Mouse (Mus musculus) embryo, embryonic 11 days (tissue): ENCODE measurements around the gene Frmpd2.

Source experiments
- DNase-seq: peaks from one replicate; pipeline ENCODE4 v3.0.0-alpha.2; 2015

Frmpd2 gene

DNA sequence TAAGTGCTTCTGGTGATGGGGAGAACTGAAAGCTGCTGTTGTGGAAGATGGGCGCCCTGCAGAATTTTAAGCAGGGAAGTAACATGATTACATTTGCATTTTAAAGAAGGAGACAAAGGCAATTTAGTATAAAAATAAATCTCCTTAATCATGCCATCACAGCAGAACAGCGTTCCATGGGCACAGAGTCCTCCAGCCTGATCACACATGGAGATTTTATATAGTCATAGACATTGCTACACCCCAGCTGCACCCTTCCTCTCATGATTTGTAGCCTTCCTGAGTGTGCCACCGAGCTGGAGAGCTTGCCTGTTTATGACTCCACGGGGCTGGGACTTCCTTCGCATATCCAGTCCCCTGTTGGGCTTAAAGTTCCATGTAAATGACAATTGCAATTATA is 42.4 kb downstream of the Frmpd2 start:
- no peak for DNase-seq

DNA sequence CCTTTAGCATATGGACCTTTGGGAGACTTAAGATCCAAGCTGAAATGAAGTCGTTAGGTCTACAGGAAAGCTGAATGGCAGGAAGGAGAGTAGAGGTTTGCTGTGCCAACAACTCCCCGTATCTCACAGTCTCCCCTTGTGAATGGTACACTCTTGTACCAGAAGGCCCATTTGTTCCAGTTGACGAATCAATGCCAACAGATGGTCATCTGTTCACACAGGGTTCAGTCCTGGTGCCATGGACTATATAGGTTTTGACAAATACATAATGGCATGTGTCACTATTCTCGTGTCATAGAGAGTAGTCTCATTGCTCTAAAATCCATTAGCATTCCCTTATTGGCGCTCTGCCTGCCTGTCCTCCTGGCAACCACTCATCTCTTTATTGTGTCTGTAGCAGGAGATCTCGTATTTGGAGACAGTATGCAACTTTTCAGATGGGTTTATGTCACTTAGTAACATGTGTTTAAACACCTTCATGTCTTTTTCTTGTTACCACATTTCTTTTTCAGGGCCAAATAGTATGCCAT is 43.3 kb downstream of the Frmpd2 start:
- DNase-seq, result no peak

DNA sequence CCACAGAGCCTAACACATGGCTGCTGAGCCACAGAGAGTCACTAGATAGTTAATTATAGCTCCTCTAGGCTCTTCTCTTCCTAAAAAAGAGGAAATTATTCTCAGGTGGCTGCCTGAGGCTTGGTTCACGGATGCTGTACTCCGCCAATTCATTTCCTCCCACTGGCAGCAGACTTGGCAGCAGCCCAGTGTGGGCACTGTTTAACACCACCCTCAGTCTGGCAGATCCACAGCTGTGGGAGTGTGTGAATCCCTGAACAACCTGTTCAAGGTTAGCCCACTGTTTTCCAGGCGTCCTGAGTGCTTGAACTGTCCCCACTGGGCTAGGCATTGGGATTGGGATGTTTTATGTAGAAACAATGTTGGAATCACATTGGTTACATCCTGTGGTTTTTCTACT is 50.0 kb downstream of the Frmpd2 start:
- DNase-seq, result no peak

DNA sequence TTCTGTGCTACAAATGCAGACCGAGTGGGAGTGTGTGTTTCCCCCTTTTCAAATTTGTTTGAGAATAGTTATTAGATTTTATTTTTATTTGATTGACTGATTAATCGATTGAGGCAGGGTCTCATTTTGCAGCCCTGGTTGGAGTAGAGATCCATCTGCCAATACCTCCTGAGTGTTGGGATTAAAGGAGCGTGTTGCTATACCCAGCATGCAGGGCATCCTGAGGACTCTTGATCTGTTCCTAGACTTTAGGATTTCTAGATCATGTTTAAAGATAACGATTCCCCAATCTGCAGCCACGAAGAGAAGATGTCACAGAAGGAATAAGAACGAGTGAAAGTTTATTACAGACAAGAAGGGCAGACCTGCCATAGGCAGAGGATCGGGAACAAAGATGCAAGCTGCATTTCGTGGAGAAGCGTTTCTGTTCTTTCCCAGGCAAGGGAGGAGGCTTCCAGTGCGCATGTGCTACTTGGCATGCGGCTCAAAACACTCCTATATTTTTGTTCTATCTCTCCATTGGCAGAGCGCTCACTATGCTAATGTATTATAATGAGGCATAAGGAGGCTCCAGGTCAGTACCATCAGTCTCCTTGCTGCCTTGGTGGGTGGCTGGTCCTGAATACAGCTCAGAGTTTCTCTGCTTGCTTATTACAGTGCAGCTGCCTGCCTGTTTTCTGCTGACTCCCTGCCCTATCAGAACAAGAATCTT is 53.9 kb downstream of the Frmpd2 start:
- peak; percentile 20 for DNase-seq

DNA sequence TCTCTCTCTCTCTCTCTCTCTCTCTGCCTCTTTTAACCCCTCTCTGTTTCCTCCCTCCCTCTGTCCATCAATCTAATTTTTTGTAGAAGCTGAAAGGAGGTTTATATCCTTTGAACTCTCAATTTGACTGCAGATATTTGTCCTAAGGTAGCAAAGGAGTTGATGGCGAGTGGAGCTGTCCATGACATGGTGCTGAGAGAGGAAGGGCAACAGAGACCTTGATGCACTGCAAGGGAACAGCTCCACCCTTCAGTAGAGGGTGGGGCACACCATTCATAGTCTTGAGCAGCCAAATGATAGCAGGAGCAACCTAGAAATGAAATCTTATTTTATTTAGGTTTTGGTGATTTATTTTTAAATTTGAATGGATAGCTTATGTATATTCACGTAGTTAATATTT is 55.1 kb downstream of the Frmpd2 start:
- peak; percentile 35 for DNase-seq

DNA sequence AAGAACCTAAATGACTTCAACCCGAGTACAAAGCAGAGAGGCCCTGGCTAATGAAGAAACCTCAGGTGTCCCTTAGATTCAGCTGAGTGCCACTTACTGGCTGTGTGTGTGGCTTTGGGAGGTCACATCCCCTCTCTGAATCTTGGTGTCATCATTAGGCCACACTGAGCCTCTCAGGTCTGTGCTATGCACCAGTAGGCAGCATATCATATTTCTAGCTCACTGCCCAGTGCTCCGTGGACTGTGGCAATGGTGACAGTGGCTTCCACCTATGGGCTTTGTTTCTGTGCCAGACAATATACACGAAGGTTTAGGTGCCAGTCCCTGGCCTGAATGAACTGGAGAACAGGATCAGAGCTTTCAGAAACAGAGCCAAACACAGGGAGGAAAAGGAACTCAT is 56.4 kb downstream of the Frmpd2 start:
- no peak for DNase-seq

DNA sequence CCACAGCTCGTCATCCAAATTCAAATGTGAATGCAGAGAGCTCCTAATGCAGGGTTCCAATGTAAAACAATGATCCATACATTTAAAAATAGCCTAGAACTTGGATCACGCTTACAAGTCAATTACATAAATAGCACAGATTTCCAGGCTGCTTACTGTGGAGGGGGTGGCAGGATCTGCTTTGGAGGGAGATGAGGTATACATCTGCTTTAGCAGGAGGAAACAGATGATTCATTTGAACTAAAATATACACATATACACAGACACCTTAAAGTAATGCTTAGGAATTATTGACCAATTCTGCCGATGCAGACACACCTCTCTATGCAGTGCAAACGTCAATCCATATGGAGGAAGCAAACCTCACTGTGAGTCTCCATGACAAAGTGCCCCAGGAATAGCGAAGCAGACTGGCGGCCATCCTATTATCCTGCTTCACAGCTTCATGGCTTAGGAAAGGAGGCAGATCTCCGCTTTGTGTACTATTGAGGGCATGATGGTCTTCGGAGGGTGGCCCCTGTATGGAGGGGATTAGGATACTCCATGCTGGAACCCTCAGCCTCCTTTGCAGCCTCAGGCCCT is 59.9 kb downstream of the Frmpd2 start:
- DNase-seq, result no peak

DNA sequence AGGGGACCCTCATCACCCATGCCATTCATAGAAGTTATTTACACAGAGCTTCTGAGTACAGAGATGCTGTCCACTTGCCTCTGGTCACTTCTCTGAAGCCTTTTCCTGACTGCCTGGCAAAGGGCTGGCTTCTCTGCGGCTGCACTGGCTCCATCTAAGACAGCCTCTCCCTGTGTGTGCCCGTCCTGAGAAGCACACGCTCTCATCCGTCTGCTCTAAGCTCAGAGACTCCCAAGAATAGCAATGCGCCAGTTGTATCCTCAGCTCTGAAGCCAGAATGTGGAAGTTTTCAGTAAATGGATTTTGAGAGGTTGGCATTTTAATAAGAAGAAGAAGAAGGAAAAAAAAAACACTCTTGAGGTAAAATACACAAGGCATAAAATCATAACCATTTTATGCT is 61.3 kb downstream of the Frmpd2 start:
- DNase-seq, result no peak

DNA sequence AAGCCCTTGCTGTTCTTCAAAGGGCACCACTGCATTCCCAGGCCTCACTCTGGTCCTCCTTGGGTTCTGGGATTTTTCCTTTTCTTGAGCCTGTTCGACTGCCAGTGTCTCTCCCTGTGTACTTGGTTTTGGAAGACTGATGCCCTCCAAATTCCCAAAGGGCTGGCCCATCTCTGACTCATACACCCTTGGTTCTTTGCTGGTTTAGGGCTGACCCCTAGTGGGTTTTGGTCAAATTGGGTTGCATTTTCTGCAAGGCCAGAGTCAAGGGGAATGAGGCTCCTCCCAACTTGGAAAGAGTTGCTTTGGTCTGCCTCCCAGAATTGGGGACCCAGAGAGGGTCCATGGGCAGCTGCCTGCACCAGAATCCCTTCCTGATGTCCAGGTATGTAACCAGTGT is 62.0 kb downstream of the Frmpd2 start:
- no peak for DNase-seq

DNA sequence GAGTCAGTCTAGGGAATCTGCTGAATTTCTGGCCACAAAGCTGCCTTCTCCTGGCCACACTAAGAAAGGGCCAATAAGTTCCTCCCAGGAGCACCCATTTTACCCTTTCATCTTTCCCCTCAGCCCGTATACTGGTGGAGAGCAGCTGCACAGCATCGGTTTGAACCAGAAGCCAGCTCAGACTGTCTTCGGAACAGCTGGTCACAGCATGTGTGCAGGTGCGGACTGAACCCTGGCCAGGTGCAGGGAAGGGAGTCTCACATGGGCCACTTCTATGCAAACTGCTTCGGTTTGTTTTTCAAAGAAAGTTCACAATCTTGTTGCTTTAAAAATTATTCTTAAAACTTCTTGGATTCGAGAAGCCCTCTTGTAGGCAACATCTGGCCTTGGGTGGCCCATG is 63.8 kb downstream of the Frmpd2 start:
- no peak for DNase-seq

DNA sequence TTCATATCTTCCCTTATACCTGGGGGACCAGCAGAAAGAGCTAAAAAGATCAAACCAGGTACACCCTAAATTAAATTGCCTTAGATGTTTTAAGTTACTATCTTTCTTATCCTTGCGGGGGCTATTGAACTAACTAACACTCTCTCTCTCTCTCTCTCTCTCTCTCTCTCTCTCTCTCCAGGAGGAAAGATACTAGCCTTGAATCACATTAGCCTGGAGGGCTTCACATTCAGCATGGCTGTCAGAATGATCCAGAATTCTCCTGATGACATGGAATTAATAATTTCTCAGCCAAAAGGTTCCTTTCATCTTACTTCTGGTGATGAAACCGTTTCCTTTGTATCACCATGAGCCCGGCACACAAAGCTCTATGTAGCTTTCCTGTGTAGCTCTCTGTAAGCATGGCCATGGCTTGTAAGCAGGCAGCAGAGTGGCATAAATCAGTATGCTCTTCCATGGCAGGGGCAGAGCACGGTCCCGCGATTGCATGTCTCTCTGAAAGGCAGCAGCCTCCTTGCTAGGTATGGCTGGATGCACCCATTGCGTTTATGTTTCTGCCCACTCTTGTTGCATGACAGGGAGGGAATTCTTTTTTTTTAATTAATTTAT is 68.2 kb downstream of the Frmpd2 start:
- no peak for DNase-seq

DNA sequence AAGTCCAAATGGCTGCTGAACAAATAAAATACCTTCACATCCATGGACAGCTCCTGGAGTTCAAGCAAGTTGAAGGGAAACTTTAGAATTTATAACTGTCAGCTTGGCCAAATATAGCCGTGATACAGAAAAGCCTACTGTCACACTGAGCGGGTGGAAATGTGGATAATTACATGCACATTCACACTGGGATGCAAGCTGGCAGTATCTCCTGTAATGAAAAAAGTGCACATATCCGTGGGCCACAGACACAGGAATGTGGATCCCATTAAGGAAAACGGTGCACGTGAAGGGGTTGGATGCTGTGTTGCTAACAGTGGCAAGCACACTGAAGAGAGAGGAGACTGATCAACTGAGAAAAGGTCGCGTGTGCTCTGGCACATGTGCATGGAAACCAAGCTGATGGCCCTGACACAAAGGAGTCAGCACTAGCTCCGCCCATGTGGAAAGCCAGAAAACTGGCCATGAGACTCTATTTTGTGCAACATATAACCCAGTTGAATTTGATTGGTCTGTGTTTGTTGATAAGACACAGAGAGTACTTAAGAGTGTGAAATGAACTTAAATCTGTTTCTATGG is 74.2 kb downstream of the Frmpd2 start:
- DNase-seq, result no peak

DNA sequence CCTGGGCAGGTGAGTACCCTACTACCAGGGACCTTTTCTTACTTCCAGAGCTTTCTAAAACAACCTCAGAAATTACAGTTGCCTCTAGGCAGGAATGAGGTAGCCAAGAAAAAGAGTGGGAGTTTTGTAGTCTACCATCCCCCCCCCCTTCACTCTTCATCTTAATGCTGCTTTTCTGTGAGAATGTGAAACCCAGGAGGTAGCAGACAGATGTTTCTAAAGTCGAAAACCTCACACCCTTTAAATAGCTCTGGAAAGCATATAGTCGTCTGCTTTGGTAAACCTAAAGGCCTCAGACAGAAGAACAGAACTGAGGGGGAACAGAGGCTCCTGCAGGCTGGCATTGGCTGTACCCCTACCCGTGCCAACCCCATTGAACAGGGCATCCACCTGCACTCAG is 77.2 kb downstream of the Frmpd2 start:
- DNase-seq, result no peak

DNA sequence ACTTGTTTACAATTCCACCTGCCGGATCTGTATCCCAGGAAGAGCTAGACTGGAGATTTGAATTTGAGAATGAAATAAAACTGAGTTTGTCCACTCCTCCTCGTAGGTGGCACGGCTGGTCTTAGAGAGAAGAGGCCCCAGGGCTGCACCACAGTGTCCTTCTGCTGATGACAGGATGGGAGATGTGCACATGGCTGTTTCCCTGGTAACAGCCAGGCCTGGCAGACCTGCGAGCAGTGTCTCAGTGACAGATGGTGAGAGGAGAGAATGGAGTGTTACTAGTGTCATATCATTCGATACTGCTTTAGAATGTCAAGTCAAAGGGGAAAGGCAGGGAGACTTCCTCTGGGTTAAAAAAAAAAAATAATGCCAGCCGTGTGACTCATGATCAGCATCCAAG is 78.4 kb downstream of the Frmpd2 start:
- DNase-seq, result peak; percentile 11

DNA sequence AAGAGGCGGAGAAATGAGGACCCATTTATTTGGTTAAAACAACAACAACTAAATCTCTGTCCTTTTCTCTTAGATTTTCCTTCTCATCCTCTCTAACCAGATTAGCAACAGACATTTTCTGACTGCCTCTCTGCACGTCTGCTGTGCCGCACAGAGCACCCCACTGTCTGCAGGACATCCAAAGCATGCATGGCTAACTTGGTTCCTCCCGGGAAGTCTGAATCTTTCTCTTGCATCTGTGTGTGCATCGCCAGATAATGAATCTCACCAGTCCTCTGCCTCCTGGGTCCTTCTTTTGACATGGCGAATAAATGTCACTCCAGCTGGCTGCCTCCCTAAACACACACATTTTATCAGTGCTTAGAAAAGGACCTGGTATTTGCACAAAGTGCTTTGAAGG is 99.2 kb downstream of the Frmpd2 start:
- DNase-seq, result no peak

DNA sequence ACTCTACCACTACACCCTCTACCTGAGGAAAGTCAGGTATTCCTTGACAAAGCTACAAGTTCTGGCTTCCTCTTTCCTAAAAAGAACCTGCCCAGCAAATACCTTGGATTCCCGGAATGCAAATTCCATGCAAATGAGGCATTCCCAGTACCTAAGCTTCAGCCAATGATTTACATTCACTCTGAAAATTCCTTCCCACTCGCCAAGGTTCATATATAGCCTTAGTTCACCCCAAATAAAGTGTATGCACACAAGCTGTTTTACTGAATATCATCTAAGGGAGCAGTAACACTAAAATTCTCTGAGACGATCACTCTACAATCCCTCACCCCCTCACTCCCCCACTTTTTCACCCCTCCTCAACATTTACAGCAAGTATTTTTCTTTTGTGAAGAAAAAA is 102.1 kb downstream of the Frmpd2 start:
- DNase-seq, result no peak

DNA sequence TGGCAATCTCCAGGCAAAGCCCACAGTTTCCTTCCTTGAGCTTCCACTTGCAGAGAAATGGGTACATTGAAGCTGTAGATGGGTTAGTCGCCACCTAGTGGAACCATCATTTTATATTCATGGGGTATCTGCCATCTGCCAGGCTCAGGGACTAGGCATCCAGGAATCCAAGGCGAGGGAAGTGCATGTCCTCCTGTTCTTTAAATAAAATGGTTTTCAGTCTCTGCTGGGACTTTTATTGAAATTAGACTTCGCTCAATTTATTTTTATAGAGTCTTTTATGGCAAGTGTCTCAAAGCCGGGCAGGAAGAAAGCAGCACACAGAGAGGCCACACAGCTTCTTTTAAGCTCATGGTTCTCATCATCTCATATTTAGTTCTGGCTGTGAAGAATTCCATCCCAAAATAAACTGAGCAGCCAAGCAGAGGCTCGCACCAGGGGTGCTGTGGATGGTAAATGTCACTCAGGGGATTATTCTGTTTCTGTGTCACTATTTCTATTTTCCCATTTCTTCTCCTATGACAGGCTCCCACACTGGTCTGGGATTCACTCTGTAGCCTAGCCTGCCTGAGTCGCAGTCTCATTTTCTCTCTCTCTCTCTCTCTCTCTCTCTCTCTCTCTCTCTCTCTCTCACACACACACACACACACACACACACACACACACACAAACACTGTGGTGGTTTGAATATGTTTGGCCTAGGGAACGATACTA is 108.4 kb downstream of the Frmpd2 start:
- DNase-seq, result peak; percentile 10

DNA sequence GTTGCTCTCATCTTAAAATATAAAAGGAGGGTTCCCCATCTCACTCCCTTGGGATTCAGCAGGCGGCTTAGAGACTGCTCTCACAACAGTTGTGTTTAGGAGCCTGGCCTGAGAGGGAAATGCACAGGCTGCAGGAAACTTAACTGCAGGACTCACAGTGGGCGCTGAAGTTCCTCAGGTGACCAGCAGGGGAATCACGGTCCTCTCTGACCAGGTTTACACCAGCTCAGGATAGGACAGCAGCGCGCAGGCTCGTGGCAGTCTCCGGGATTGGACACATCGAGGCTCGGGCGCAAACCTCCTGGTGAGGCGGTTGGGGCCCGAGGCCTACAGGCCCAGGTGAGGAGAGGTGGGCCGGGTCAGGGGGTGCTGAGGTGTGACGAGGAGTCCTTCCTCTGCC is 117.5 kb downstream of the Frmpd2 start, which contains the start of gene Ptpn20:
Ptpn20 (plus strand) TSS at position 257 of the 400 bp plus-strand sequence.
- peak; percentile 43 for DNase-seq

DNA sequence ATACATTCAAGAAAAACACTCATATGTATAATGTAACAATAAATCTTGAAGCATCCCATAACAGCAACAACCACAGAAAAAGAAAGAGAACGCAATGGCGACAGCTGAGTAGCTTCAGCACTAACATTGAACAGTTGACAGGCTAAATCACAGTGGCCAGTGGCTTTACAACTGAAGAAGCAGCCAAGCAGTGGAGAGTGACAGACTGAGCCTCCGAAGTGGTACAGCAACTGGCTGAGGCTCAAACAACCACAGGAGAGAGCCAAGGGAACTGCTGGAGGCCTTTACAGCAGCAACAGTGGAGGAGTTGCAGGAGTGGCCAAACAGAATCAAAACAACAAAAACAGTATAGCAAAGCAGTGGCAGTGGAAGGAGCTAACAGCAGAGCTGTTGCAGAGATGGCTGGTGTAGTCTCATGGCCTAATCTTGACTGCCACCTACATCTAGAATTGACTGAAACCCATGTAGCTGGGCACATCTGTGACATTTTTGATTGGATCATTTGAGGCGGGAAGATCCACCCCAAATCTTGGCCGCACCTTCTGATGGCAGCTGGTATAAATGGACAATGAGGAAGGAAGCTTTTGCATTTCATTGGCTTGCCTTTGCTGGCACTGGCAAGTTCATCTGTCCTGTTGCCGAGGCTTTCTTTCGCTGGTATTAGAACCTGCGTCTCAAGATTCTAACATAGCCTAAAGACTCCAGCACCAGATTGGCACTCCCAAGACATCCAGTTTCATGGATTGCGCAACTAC is 127.1 kb downstream of the Frmpd2 start:
- DNase-seq, result no peak

DNA sequence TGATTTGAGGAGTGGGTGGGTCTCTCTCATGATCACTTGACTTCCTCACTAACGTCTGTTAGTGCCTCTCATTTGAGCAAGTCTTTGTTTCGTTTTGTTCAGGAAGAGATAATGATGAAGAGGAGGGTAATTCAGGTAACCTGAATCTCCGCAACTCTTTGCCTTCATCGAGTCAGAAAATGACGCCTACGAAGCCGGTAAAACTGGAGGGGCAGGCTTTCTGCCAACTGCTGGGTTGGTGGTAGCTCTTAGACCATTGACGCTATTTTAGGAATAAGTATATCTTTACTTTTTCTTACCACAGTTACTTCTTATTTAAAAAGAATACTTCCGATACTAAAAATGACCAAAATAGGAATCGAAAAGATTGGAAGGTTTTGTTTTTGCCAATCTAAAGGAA is 135.9 kb downstream of the Frmpd2 start:
- DNase-seq, result no peak
